Mouse (Mus musculus) cerebellum, adult 8-10 months (tissue): ENCODE results near the gene Maml3.

Experiments used
- DNase-seq: peaks from one replicate; pipeline ENCODE4 v3.0.0; 2022

Maml3 gene

DNA sequence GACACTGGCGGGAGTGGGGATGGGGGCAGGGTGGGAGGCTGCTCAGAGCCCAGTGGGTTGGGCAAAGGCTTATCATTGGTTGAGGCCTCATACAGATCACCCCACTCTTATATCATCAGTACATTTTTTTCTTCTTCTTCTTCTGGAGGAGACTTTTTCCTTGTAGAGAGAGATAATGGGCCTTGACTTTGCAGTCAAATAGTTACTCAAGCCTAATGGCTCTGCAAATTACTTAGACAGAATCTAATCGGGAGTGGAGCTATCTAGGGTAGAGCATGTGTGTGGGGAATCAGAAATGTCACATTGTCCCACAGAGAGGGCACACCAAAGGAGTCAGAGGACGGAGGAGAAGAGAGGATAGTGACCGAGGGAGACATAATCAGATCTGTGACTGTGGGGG lies 290.8 kb downstream of the Maml3 start:
- no peak for DNase-seq

DNA sequence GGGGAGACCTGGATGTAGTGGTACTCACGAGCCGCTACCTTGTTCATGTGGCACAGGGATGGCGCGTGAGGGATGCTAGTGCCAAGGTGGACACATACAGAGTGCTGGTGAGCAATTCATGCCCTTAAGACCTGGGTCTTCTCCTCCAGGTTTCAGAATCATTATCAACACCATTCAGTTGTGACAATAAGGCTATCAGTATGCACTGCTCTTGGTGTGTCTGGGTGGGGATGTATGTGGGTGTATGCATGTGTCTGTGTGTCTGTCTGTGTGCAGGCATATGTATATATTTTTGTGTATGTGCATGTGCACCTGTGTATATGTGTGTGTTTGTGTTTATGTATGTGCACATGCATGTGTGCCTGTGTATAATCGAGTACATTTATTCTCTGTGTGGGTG lies 291.7 kb downstream of the Maml3 start:
- no peak for DNase-seq

DNA sequence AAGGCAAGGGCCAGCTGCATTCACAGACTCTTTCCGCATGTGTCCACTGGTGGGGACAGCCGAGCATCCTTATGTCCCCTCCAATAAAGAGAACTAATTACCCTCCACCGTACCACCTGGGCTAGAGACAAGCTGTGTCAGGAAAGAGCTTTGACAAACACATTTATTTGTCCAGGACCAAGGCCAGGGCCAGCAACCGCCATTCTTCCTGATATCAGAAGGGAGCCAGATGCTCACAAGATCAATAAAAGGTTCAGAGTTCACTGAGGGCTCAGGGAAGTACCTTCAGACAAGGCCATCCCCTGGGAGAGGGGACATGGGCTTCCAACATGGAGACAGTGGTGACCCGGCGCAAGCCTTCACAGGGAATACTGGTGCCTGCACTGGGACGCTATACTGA lies 294.1 kb downstream of the Maml3 start:
- DNase-seq = no peak

DNA sequence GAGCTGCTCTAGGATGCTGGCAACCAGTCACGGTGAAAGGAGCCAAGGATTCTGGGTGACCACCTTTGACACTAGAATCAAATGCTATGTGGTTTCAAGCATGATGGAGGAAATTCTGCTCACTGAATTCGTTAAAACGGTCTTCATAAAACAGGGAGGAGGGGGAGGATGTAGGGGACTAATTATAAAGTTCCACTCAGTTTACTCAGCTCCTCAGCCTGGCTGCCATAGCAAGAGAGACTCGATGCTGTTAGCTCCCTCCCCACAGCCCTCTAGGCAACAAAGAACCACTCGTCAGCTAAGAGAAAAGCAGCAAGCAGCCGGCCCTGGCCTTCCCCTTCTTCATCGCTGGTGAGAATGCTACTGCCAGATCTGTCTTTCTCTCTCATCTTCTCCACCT lies 295.1 kb downstream of the Maml3 start:
- DNase-seq = no peak

DNA sequence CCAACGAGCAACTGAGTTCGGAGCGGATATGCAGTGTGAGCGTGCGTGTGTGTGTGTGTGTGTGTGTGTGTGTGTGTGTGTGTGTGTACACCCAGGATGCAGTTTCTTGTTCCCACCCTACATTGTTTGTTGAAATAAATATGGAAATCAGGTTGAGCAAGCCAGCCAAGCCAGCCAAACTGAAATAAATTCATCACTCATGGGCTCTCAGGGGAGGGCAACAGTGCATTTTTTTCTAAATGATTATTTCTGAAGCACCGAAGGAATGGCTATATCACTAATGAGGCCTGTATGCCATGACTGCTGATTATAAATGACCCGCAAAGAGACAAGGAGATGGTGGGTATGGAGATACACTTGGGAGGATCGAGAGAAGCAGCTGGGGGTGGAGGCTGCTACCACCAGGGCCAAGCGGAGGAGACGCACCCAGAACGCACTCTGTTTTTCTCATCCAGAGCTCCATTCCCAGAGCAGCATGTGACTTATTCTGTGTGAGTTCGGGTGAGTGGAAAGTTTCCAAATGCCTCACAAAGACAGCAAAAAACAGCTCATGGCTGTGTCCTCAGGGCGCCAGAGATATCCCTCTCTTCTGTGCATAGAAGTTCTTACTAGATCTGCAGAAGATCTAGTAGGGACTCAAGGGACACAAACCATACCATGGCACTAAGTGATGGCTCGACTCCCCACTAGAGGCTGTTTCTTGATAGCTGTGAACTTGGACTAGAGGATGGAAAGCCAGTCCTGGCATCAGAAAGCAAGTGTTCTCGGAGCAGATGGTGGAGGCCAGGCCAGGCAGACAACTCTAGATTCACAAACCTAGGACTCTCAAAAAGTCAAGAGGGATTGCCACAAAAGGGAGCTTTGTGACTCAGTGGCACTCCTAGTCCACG lies 296.6 kb downstream of the Maml3 start:
- DNase-seq = peak; percentile 47

DNA sequence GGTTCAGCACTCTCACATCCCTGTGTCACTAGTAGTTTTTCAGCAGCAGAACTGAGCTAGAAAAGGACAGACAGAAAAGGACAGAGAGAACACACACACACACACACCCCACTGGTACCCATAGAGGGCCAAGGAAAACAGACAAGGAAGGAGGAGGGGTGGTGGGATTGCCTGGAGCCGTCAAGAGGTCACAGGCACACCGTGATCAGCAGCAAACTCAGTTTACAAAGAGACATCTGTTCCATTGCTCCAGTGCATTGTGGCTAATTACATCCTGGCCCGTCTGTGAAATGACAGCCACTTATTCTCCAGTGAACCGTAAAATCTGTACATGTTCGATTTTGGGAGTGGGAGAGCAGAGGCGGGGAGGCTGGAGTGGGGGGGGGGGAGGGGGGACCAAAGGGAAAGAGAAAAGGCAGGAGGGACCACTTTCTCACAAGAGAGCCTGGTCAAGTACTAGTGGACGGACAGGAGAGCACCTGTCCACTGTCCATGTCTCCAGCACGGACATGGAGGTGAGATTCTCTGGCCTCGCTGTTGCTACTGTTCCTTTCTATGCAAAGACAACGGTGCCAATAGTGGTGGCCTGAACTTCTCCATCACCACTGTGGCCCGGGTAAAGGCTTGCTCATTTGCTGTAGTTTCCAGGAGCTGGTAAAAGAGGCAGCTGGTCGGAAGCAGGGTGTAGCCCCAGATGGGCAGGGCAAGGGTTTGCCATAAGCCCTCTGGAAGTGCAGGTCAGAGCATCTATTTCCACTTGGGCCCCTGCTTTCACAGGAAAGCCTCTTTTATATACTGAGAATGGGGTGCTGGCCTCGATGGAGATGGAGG lies 299.2 kb downstream of the Maml3 start:
- no peak for DNase-seq

DNA sequence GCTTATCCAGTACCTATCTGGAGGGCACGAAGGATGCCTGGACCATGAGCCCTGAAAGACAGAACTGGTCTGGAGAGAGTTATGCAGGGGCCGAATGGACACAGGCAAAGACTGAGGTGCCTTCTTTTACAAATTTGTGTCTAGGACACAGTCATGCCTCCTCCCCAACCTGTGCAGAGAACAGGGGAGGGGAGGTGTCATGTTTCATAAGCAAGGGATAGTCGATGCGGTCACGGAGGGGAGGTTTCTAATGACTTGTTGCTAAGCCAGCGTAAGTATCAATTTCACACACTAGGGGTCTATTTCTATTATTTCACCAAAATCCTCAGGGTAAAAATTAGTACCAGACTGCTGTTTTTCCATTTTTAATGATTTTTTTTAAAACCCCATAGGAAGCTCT lies 301.0 kb downstream of the Maml3 start:
- DNase-seq = no peak

DNA sequence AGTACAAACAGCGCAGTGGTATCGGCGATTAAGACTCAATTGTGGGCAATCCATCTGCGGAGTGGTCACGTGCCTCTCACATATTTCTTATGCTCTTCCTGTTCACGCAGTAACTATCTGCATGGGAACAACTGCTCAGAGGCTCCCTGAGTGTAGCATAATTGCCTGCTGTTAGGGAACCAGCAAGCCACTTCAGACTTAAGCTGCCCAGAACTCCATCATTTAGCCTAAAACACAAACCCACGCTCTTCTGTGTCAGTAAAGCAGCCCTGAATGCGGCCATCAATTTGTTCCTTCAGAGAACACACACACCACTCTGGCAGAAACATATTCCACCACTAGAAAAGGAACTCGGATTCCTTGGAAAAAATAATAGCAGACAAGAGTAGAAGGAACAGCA lies 305.2 kb downstream of the Maml3 start:
- DNase-seq = no peak

DNA sequence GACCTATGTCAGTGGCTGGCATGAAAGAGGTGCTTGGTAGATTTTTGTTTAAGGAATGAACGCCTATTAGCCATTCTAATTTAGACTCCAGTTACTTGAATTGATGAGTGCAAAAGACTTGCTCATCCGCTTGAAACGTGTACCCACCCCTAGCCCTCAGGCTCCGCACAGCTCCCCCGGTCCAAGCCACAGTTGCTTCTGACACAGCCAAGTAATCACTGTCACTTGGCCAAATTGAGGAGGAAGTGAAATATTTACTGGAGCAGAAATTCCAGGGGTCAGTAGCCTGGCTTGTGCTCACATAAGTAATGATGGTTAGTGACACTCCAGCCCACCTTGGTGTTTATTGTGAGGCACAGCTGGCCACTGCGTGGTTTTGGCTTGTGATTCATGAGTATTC lies 308.0 kb downstream of the Maml3 start:
- peak; percentile 39 for DNase-seq

DNA sequence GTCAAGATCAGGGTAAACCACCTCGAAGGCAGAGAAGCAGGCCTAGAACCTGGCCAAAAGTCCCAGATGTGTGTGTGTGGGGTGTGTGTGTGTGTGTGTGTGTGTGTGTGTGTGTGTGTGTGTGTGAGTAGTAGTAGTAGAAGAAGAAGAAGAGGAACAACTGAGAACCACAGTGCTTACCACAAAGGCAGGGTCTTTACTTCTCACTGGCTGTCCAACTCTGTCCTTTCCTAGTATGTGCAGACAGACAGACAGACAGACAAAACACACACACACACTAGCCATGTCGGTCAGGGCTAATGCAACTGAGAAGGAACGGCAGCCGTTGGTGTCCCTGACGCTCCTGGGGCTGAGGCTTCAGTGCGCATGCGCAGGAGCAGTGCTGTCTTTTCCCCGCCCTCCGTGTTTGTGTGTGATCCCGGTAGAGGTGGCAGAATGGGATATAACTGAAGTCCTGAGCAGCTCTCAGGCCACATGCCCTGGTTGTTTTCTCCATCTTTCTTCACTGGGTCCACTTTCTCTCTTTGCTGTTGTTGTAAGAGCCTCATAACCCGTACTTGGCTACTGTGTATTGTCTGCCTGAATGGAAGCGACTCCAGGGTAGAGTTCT lies 308.6 kb downstream of the Maml3 start:
- DNase-seq = peak; percentile 83

DNA sequence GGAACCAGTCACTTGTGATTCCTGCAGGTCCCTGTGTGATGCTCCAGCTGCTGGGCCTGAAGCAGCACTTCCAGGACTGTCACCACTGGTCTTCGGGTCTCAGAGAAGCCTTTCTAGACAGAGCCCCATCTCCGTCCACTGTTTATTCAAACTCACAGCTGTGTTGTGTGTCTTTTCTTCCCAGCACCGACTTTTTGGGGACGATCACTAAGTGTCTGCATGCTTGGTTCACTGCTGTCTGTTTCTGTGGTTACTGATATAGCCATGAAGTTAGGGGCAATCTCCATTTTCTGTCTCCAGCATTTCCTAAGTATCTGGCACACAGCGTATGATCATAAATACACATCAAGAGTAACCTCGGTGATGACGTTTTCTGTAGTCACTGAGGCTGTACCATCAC lies 313.3 kb downstream of the Maml3 start:
- no peak for DNase-seq

DNA sequence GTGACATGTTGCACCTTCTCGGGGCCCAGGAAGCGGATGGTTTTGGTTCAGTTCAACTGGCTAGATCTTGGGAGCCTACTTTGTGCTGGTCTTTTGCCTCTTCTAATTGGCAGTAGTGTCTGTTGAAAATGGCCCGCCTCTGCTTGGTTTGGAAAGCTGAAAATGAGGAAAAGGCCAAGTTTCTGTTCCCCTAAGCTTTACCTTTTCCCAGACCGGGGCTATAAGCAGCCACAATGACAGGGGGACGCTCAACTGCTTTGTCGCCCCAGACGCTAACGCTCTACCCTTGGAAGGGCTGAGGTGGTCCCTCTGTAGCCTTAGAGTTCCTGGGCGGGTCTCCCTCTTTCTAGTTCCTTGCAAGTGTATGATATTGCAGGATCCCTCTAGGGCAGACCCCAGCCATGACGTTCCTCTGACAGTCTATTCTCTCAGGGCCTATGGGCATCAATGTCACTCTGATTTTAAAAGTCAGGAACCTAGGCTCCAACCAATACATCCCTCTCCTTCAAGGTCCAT lies 315.4 kb downstream of the Maml3 start:
- DNase-seq = no peak

DNA sequence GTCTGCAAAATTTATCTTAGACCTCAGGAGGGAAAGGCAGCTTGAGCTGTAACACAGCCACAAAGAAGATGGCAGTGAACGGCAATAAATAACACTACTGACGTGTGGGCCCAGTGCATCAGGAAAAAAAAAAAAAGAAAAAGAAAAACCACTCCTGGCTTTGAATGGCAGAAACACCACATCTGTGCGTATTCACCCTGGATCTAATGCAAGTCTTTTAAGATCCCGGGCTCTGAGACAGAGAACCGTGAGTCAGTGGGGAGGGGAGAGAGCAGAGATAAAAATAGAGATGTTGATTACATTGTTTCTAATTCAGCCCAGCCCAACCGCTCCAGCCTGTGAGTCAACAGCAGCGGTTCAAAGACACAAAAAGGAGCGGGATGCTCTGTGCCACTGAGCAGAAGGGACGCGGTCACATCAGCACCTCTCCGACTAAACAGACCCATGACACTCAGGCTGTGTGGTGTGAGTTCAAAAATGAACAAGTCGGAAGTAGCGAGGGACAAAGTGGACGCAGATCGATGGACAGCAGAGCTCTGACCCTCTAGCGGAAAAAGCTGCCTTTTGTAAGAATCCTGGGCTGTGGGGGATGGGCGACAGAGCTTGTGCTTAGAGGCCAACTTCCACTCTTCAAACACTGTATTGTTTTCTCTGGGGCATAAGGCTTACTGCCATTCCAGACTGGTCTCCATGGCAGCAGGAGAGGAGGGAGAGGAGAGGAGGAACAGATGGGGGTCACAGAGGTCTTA lies 316.1 kb downstream of the Maml3 start:
- DNase-seq = peak; percentile 28

DNA sequence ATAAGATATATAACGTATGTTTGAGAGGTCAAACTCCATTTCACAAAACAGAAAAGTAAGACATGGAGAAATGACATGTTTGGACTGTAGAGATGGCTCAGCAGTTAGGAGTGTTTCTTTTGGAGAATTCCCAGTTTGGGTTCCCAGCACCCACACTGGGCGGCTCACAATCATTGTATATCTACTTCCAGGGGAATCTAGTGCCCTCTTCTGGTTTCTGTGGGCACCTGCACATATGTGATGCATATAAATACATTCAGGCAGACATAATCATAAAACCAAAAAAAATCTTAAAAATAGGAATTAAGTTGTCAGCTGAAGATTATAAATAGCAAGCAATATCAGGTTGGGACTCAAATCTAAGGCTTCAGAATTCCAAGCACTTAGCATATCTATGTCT lies 316.9 kb downstream of the Maml3 start:
- DNase-seq = no peak

DNA sequence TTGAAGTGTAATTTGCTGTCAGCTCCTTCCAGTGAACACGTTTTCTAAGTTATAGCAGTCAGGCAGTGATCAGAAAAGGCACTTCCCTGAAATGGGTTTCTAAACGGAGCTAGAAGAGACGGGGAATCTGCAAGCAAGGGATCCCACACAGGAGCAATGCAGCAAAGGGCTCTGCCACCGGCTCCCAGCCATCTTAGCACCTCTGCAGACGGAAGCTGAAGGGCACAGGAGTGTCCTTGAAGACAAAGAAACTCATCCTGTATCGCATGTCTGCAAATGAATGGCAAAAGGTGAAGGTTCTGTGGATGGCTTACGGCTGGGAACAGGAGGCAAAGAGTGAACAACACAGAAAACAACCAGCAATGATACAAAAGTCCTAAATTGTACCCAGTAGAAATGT lies 319.1 kb downstream of the Maml3 start:
- no peak for DNase-seq

DNA sequence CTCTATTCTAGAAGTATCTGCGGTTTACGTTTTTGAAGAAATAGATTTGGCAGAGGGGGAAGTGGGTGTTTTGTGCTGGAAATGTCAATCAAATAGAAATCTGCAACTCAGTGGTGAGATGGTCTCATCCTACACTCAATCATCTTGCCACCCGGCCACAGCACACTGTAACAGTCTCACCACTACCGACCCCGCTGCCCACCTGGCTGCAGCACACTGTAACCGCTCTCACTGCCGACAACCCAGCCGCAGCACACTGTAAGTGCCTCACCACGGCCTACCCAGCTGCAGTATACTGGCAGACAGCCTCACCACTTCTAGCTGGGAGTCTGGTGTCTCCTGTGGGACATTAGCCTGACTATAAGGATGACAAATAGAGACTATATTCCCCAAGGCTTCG lies 322.7 kb downstream of the Maml3 start:
- no peak for DNase-seq

DNA sequence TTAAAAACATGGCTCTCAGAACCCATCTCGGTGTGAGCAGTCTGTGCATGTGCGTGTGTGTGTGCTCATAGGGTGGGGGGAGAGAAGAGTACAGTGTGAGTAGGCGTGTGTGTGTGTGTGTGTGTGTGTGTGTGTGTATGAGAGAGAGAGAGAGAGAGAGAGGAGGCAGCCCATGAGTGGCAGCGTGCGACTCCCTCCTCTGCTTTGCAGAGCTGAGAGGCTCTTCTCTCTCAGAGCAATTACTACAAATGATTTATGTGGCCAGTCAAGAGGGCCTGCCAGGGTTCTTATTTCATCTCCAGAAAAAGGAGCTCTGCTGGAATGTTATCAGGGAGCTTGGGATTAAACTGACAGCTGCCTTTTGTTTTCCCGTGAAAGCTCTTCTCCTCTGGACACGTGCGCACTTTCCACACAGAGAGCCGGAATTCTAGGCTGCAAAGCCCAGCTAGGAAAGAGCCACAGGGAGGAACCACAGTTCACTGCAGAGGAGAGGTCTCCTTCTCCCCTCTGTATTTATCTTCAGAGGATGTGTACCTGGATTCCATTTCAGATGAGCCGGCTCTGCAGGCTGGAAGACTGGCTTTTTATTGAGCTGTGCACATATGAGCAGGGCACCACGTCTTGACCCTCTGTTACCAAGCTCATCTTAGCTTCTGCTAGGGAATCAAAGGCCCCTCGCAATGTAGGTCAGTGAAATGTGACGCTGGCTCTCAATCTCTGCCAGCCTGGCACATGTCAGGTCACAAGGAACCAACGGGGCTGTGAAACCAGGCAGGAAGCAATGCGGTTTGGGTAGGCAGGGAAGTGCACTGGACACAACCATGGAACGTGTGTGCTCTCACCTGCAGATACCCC lies 325.9 kb downstream of the Maml3 start:
- peak; percentile 56 for DNase-seq

DNA sequence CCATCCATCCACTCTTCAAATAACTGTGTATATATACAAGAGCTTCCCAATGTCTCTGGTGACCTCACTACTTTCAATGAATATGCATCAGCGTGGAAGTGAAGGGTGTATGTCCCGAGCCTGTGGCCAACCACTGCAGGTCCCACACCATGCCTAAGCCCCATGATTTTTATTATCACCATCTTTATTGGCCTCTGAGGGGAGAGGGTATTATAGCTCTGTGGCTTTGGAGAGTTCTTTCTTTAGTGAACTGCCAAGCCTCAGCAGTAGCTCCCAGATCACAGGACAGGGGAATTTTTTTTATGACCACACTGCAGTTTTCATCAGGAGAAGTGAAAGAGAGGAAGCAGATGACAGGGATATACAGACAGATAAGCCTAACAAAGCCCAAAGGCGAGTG lies 326.7 kb downstream of the Maml3 start:
- DNase-seq = no peak

DNA sequence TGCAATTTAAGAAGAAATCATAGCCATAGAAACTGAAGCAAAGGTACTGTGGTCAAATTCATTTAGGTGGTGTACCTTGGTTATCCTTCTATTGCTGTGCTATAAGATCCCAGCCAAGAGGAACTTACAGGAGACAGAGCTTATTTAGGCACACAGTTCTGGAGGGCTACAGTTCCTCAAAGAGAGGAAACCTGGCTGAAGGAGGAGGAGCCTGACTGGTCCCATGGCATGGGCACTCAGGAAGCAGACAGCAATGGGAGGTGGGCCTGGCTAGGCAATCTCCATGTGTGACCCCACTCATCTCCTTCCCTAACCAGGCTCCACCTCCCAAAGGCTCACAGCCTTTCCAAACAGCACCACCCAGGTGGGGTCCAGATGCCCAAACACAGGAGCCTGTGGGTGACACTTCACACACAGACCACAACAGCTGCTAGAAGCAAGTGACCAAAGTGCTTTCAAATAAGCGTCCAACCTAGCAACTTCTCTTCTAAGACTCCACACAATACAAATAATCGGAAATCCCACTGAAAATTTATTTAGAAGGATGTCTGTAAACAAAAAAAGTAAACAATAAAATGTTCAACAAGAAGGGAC lies 328.8 kb downstream of the Maml3 start:
- DNase-seq = no peak

DNA sequence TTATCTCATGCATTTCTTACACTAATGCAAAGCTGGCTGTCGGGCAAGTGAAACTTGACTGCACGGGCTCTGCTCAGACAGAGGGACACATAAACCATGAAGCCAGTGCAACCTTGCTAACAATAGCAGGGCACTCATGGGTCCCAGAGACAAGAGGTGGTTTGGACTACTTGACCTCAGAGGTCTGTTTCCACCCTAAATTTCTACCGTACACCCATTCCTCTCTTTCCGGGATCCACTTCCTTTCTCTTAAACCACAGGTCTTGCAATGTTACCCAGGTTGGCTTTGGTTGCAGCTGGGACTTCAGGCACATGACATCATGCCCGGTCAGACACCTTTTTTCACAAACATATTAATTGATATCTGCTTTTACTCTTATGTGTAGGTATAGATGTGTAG lies 331.3 kb downstream of the Maml3 start:
- DNase-seq = no peak
